Mouse (Mus musculus) heart, embryonic 11.5 days (tissue): Measurements from ENCODE around the gene Atg13. TPM values are rescaled to one million over a fixed set of nuclear protein-coding genes. Genes with fewer than 3 reads are reported as not detected.

ENCODE experiments used
- ATAC-seq: fragments of 200-750 bp; cut with Nextera tagmentation; replicated peaks from 2 replicates; pipeline ENCODE4 v1.8.0; 2017; ENCODE audit warnings: moderate library complexity; ENCODE audit not compliant: insufficient number of reproducible peaks, low FRiP score, low TSS enrichment
- H3K27ac ChIP-seq: fragments of 300-500 bp; sonication (generic); 2 replicates; pipeline ENCODE4 v1.5.1; 2014; ENCODE audit warnings: mild to moderate bottlenecking, low read depth, low read length
- H3K27me3 ChIP-seq: fragments of 300-500 bp; sonication (generic); 2 replicates; pipeline ENCODE4 v1.6.1; 2014; ENCODE audit warnings: mild to moderate bottlenecking, low read length, mixed read lengths; ENCODE audit not compliant: control insufficient read depth, insufficient read depth
- H3K36me3 ChIP-seq: fragments of 300-500 bp; sonication (generic); 2 replicates; pipeline ENCODE4 v1.6.1; 2014; ENCODE audit warnings: mild to moderate bottlenecking, low read length, moderate library complexity, mixed read lengths; ENCODE audit not compliant: control insufficient read depth, insufficient read depth
- H3K4me1 ChIP-seq: fragments of 300-500 bp; sonication (generic); 2 replicates; pipeline ENCODE4 v1.6.1; 2014; ENCODE audit warnings: low read length; ENCODE audit not compliant: control insufficient read depth, insufficient read depth
- H3K4me2 ChIP-seq: fragments of 300-500 bp; sonication (generic); 2 replicates; pipeline ENCODE4 v1.6.1; 2014; ENCODE audit warnings: mild to moderate bottlenecking, moderate library complexity
- H3K4me3 ChIP-seq: fragments of 300-500 bp; sonication (generic); 2 replicates; pipeline ENCODE4 v1.5.1; 2014; ENCODE audit warnings: low read depth, low read length
- H3K9ac ChIP-seq: fragments of 300-500 bp; sonication (generic); 2 replicates; pipeline ENCODE4 v1.6.1; 2014; ENCODE audit warnings: mild to moderate bottlenecking, low read depth, low read length, moderate library complexity
- H3K9me3 ChIP-seq: fragments of 300-500 bp; sonication (generic); replicated peaks from 2 replicates; pipeline ENCODE4 v1.6.1; 2016; ENCODE audit warnings: low read length; ENCODE audit not compliant: control insufficient read depth
- WGBS: fragments of 180-500 bp; shearing (Covaris S2); extraction: QIAGEN DNeasy Blood & Tissue Kit; methylation state at CpG from one replicate; pipeline ENCODE4 v1.1.7; 2014; ENCODE audit not compliant: insufficient replicate concordance; 5-methylcytosine and 5-hydroxymethylcytosine counted together
- polyA plus RNA-seq: library from polyadenylated mRNA; unstranded; fragments of >200 nt; fragmentation: Nextera tagmentation; extraction: Ambion mirVana; gene quantifications from 2 replicates; pipeline ENCODE4 v1.2.1, GENCODE M21; 2014

The Atg13 gene
- polyA plus RNA-seq, 1 experiment from 2014 or later = 22.8 TPM

GRCm38 (mm10) chr2:91659657-91660056, 50.7 kb downstream of the Atg13 start:
- Histone ChIP-seq H3K36me3 (peaks cover 38% of the 10 kb centered on the region), H3K9ac (no peak overlapping the region), H3K4me2 (no peak overlapping the region), H3K9me3 (no peaks in the 10 kb centered on the region), H3K27me3 (no peaks in the 10 kb centered on the region), H3K27ac (no peak overlapping the region), H3K4me1 (peaks cover 17% of the 10 kb centered on the region), H3K4me3 (no peak overlapping the region)
- 91% methylated on average over 8 of the region's 8 CpGs for WGBS
- no peak for ATAC-seq

- no peak overlapping the region for H3K4me3 ChIP-seq
- no peaks in the 10 kb centered on the region for H3K9me3 ChIP-seq
- no peak overlapping the region for H3K4me2 ChIP-seq
- H3K27me3 ChIP-seq = no peaks in the 10 kb centered on the region
- ATAC-seq = no peak
- H3K4me1 ChIP-seq = peaks cover 46% of the 10 kb centered on the region
- WGBS = 66% methylated on average over 8 of the region's 8 CpGs
- H3K27ac ChIP-seq = no peak overlapping the region
- H3K36me3 ChIP-seq = peaks cover 26% of the 10 kb centered on the region
- no peak overlapping the region for H3K9ac ChIP-seq
Observed at GRCm38 (mm10) chr2:91656774-91657173, 53.6 kb downstream of the Atg13 start.

GRCm38 (mm10) chr2:91655827-91656226, 54.5 kb downstream of the Atg13 start:
- Histone ChIP-seq H3K4me3 (no peak overlapping the region), H3K36me3 (peaks cover 21% of the 10 kb centered on the region), H3K27me3 (no peaks in the 10 kb centered on the region), H3K4me2 (peak overlapping the region; percentile 25; the same call in 1 of the 2 replicates), H3K9me3 (no peaks in the 10 kb centered on the region), H3K9ac (peak overlapping the region; percentile 40; the same call in 1 of the 2 replicates), H3K27ac (peak overlapping the region; percentile 79), H3K4me1 (peaks cover 53% of the 10 kb centered on the region)
- no peak for ATAC-seq
- WGBS = 36% methylated on average over 6 of the region's 6 CpGs

GRCm38 (mm10) chr2:91655388-91655787, 55.0 kb downstream of the Atg13 start:
- Histone ChIP-seq H3K27me3 (no peaks in the 10 kb centered on the region), H3K4me2 (0 out of 2 replicates have a peak overlapping the region, but pooled peaks have one; percentile 25), H3K9ac (no peak overlapping the region), H3K4me3 (no peak overlapping the region), H3K36me3 (peaks cover 21% of the 10 kb centered on the region), H3K27ac (peak overlapping the region; percentile 79), H3K9me3 (no peaks in the 10 kb centered on the region), H3K4me1 (peaks cover 53% of the 10 kb centered on the region)
- no peak for ATAC-seq
- WGBS = 50% methylated on average over 5 of the region's 5 CpGs

- Histone ChIP-seq H3K4me3 (no peak overlapping the region), H3K9me3 (no peaks in the 10 kb centered on the region), H3K9ac (peak overlapping the region; percentile 56; the same call in 1 of the 2 replicates), H3K4me2 (peak overlapping the region; percentile 45), H3K36me3 (peaks cover 16% of the 10 kb centered on the region), H3K4me1 (peaks cover 62% of the 10 kb centered on the region), H3K27me3 (no peaks in the 10 kb centered on the region), H3K27ac (peak overlapping the region; percentile 91)
- 21% methylated on average over 6 of the region's 6 CpGs for WGBS
- ATAC-seq = no peak
Observed at GRCm38 (mm10) chr2:91652863-91653262, 57.5 kb downstream of the Atg13 start.

- no peaks in the 10 kb centered on the region for H3K27me3 ChIP-seq
- ATAC-seq = no peak
- 75% methylated on average over 14 of the region's 14 CpGs for WGBS
- H3K4me3 ChIP-seq = peak overlapping the region; percentile 16; the same call in 1 of the 2 replicates
- H3K27ac ChIP-seq = peak overlapping the region; percentile 91
- peak overlapping the region; percentile 60 for H3K9ac ChIP-seq
- H3K36me3 ChIP-seq = peaks cover 24% of the 10 kb centered on the region
- peaks cover 62% of the 10 kb centered on the region for H3K4me1 ChIP-seq
- peak overlapping the region; percentile 91 for H3K4me2 ChIP-seq
- no peaks in the 10 kb centered on the region for H3K9me3 ChIP-seq
Observed at GRCm38 (mm10) chr2:91651458-91652258, 58.7 kb downstream of the Atg13 start.

- WGBS = 12% methylated on average over 16 of the region's 16 CpGs
- peak overlapping the region; percentile 91 for H3K4me2 ChIP-seq
- peak; percentile 36 for ATAC-seq
- no peaks in the 10 kb centered on the region for H3K9me3 ChIP-seq
- peak overlapping the region; percentile 92 for H3K4me3 ChIP-seq
- H3K9ac ChIP-seq = peak overlapping the region; percentile 94
- H3K4me1 ChIP-seq = peaks cover 53% of the 10 kb centered on the region
- peak overlapping the region; percentile 90 for H3K27ac ChIP-seq
- no peaks in the 10 kb centered on the region for H3K27me3 ChIP-seq
- peaks cover 34% of the 10 kb centered on the region for H3K36me3 ChIP-seq
Observed at GRCm38 (mm10) chr2:91650360-91650995, 59.9 kb downstream of the Atg13 start.

GRCm38 (mm10) chr2:91649553-91650359, 60.6 kb downstream of the Atg13 start, which contains the start of the genes Zfp408 and Arhgap1:
TSS of gene Zfp408 (minus strand) at chr2:91649791.
TSS of gene Arhgap1 (plus strand) at chr2:91649860.
- peak within 1 kb of the TSS; percentile 90 for H3K27ac ChIP-seq
- H3K4me3 ChIP-seq = peak within 1 kb of the TSS; percentile 92
- H3K36me3 ChIP-seq = peaks cover 38% of the 10 kb centered on the region
- H3K9ac ChIP-seq = peak within 1 kb of the TSS; percentile 94
- H3K4me2 ChIP-seq = peak within 1 kb of the TSS; percentile 97
- H3K27me3 ChIP-seq = no peaks in the 10 kb centered on the region
- no peaks in the 10 kb centered on the region for H3K9me3 ChIP-seq
- ATAC-seq = peak; percentile 87
- H3K4me1 ChIP-seq = peaks cover 46% of the 10 kb centered on the region
- under 1% methylated on average over 44 of the region's 44 CpGs for WGBS
